Mouse (Mus musculus): ENCODE measurements at regions not wholly inside any gene's neighbourhood (a gene's known extent, or its start where the extent isn't known, plus 50 kb on each side); places are given as distances from the start of the nearest gene placed in this dataset.

DNA sequence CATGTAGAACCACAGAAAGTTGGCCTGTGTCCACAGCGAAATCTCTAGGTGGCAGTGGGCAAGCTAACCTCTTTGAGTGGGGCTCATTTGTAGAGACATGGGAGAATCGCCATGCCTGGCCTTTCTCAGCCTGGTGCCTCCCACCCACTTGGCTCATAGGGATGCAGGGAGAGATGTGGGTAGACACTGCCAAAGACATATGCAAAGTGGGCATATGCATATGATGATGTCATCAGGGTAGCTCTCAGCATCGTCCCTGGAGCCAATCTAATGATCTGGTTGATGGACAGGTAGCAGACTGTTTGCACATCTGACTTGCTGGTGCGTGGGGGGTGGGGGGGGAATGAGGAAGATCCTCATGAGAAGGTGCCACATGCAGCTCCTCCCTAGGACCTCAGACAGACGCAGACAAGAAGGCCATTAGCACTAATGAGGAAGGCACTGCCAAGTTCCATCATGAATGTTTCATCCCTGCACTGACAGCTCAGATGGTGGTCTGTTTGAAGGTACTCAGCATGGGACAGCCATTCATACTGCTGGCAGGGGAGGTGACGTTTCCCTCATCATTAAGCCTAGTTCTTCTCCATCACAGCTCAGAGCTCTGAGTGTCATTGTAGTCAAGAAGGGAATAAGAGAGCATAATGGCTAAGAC, 50.2 kb upstream of the Prdm11 start:
- no peak for DNase-seq (ENCODE audit: extremely low spot score in 1 of 2, low spot score in 2 of 2)

More for the DNA sequence above, 50.2 kb upstream of the Prdm11 start:
- intact Hi-C loops (cut with DNase I), result no loop called here
